Mouse (Mus musculus) small intestine, adult 2 months (tissue): ENCODE data around the gene Sdr39u1.

ENCODE experiments used
- CTCF ChIP-seq: fragments of 200-500 bp; IDR thresholded peaks from 2 replicates; pipeline ENCODE4 v1.5.1; 2012; ENCODE audit warnings: low read depth, mild to moderate bottlenecking, control low read depth, inconsistent platforms, low read length, moderate library complexity, mixed read lengths; ENCODE audit not compliant: insufficient replicate concordance, insufficient read length; ENCODE audit errors: extremely low read depth
- POLR2A ChIP-seq: fragments of 200-500 bp; IDR thresholded peaks from 2 replicates; pipeline ENCODE4 v1.6.1; 2012; ENCODE audit warnings: low read depth, mild to moderate bottlenecking, control low read depth, inconsistent platforms, low read length, moderate library complexity

DNA sequence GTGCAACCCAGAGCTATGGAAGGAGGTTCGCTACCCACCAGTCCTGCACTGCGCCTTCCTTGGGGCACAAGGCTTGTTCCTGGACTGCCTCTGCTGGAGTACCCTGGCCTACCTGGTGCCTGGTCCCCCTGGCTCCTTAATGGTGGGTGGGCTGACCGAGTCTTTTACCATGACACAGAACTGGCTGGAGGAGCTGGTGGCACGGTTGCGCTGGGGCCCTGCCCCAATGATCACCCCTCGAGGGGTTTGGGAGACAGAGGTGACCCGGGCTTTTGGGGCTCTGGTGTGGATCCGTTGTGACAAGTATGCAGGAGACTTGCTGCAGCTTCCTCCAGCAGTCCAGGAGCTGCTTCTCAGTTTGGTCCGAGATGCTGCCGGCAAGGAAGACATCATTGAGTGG lies 37.1 kb downstream of the Sdr39u1 start:
- TF ChIP-seq POLR2A (no peak), CTCF (no peak)
